Mouse (Mus musculus): ENCODE data around the gene Abca12. TPM values are rescaled to one million over a fixed set of nuclear protein-coding genes. Genes with fewer than 3 reads are reported as not detected.

Abca12 gene
- polyA plus RNA-seq (2012; ENCODE audit: low replicate concordance) = 0.23 TPM in 1 of 2 replicates, not detected in the other

GRCm38 (mm10) chr1:71414810-71415209 is at the start of gene Abca12:
Abca12 (minus strand) TSS chr1:71414910.

Other genes with a start within 250 kb of the Abca12 start
- gene Atic, start 142.2 kb upstream of the Abca12 start, polyA plus RNA-seq (2012; ENCODE audit: low replicate concordance) = 7.2 and 24.0 TPM in 2 replicates
- 7.4 and 10.3 TPM in 2 replicates for gene Fn1, start 238.3 kb upstream of the Abca12 start, polyA plus RNA-seq (2012; ENCODE audit: low replicate concordance)